Mouse (Mus musculus): ENCODE measurements at regions not wholly inside any gene's neighbourhood (a gene's known extent, or its start where the extent isn't known, plus 50 kb on each side); places are given as distances from the start of the nearest gene placed in this dataset.

GRCm38 (mm10) chr2:171670945-171671547 lies 372.2 kb downstream of the Cbln4 start:
- DNase-seq: no peak

GRCm38 (mm10) chr2:171668791-171669645 lies 374.2 kb downstream of the Cbln4 start:
- DNase-seq: no peak

- DNase-seq: no peak
Observed at GRCm38 (mm10) chr2:171662571-171662970, 380.7 kb downstream of the Cbln4 start.

- no peak for DNase-seq
Observed at GRCm38 (mm10) chr2:171661896-171662511, 381.3 kb downstream of the Cbln4 start.

- no peak for DNase-seq
Observed at GRCm38 (mm10) chr2:171657125-171657524, 386.1 kb downstream of the Cbln4 start.

GRCm38 (mm10) chr2:171641730-171642129 lies 401.5 kb downstream of the Cbln4 start:
- no peak for DNase-seq

GRCm38 (mm10) chr2:171640478-171640877 lies 402.8 kb downstream of the Cbln4 start:
- no peak for DNase-seq

GRCm38 (mm10) chr2:171638931-171639330 lies 404.3 kb downstream of the Cbln4 start:
- no peak for DNase-seq

- DNase-seq: no peak
Observed at GRCm38 (mm10) chr2:171636837-171637236, 406.4 kb downstream of the Cbln4 start.

GRCm38 (mm10) chr2:171633355-171634097 lies 409.7 kb downstream of the Cbln4 start:
- no peak for DNase-seq

- no peak for DNase-seq
Observed at GRCm38 (mm10) chr2:171630101-171630715, 413.1 kb downstream of the Cbln4 start.

- DNase-seq: no peak
Observed at GRCm38 (mm10) chr2:171628182-171628850, 414.9 kb downstream of the Cbln4 start.

- no peak for DNase-seq
Observed at GRCm38 (mm10) chr2:171620668-171621067, 422.6 kb downstream of the Cbln4 start.

GRCm38 (mm10) chr2:171620253-171620652 lies 423.0 kb downstream of the Cbln4 start:
- DNase-seq: no peak

GRCm38 (mm10) chr2:171618771-171619170 lies 424.5 kb downstream of the Cbln4 start:
- DNase-seq: no peak

- DNase-seq: no peak
Observed at GRCm38 (mm10) chr2:171618333-171618732, 424.9 kb downstream of the Cbln4 start.

- no peak for DNase-seq
Observed at GRCm38 (mm10) chr2:171615462-171615861, 427.8 kb downstream of the Cbln4 start.

- DNase-seq: no peak
Observed at GRCm38 (mm10) chr2:171605064-171605463, 438.2 kb downstream of the Cbln4 start.

- DNase-seq: no peak
Observed at GRCm38 (mm10) chr2:171595240-171595639, 448.0 kb downstream of the Cbln4 start.

GRCm38 (mm10) chr2:171593884-171594283 lies 449.4 kb downstream of the Cbln4 start:
- no peak for DNase-seq

GRCm38 (mm10) chr2:171592315-171592714 lies 451.0 kb downstream of the Cbln4 start:
- DNase-seq: no peak

GRCm38 (mm10) chr2:171588158-171588557 lies 455.1 kb downstream of the Cbln4 start:
- no peak for DNase-seq
